Mouse (Mus musculus): Measurements from ENCODE around the gene Akap6. TPM values are rescaled to one million over a fixed set of nuclear protein-coding genes. Genes with fewer than 3 reads are reported as not detected.

The Akap6 gene
- polyA plus RNA-seq, 1 experiment from 2014 or later, result 4.3 TPM

DNA sequence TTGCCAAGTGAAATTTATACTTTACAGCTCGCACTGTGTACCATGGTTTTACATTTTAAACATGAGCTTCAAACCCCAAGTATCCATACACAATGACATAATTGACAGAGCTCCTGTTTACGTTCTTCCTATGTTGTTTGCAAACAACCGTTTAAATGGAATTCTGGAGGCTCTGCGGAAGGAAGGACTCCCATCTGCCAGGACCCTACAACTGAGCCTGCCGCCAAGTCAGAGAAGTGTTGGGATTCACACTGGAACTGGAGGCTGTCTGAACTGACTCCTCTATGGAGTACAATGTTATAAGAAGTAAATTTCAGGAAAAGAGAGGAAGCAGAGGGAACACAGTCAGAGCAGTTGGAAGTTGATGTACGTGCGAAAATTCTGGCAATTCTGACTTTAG lies 72.7 kb downstream of the Akap6 start:
- H3K36me3 ChIP-seq (replicated peaks), result no peaks in the 10 kb centered on the region
- no peak overlapping the region for H3K27ac ChIP-seq (replicated peaks)
- no peak overlapping the region for H3K4me3 ChIP-seq
- WGBS, result 80% methylated on average over 7 of the region's 7 CpGs
- peaks cover 36% of the 10 kb centered on the region for H3K4me1 ChIP-seq
- no peaks in the 10 kb centered on the region for H3K9me3 ChIP-seq
- H3K27me3 ChIP-seq (replicated peaks; ENCODE audit: low read depth, poor library complexity, severe bottlenecking), result no peaks in the 10 kb centered on the region
- DNase-seq (ENCODE audit: low spot score), result no peak

DNA sequence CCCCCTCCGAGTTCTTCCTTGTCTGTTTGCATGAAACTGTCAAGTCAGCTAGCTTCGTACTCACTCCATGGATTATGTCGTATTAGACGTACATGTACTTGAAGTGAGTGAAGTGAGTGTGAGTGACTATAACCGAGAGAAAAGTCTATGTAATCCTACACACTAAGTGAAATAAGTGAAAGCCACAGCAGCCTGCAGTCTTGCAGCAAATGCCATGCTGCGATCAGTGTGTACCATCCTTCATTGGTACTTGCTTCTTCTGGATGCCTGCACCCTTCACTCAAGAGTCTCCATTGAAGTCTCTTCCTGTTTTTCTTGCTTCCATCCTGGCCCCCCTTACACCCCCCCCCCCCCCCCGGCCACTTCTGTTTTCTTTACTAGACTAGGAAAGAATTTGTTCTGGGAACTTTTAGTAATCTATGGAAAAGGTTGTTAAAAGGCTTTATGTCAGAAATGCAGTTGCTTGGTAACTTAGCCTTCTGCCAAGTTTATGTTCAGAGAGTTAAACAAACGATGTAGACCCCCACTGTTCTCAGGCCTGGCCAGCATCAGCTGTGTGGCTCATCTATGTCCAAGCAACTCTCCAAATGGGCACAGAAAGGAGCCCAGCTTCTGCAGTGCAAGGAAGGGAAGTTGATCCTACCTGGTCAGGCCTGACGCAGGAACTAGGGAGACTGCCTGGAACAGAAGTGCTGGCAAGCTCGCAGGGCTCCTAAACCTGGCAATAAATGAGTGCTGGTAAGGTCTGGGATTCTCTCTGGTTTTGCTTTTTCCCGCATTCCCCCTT lies 73.5 kb downstream of the Akap6 start:
- Histone ChIP-seq H3K27ac (replicated peaks) (no peak overlapping the region), H3K4me3 (no peak overlapping the region), H3K9me3 (no peaks in the 10 kb centered on the region), H3K36me3 (replicated peaks) (no peaks in the 10 kb centered on the region), H3K4me1 (peaks cover 36% of the 10 kb centered on the region), H3K27me3 (replicated peaks; ENCODE audit: low read depth, poor library complexity, severe bottlenecking) (no peaks in the 10 kb centered on the region)
- DNase-seq (ENCODE audit: low spot score), result no peak
- 49% methylated on average over 11 of the region's 11 CpGs for WGBS

DNA sequence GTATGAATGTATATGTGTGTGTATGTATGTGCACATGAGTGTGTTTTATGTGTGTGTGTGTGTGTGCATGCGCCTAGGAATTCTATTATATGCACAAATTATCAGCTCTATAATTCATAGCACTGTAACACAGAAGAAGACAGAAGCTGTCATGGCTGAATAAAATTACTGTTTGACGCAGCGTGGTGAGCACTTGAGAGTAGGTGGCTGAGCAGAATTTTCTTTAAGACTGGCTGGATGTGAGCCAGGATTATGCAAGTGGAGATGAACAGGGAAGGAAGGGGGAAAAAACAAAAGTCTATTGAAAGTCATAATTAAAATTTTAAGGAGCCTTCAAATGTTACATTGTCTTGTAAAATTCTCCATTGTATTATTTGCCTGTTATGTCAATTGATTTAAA lies 74.7 kb downstream of the Akap6 start:
- no peak for DNase-seq (ENCODE audit: low spot score)
- Histone ChIP-seq H3K36me3 (replicated peaks) (no peaks in the 10 kb centered on the region), H3K4me1 (peaks cover 36% of the 10 kb centered on the region), H3K9me3 (no peaks in the 10 kb centered on the region), H3K27me3 (replicated peaks; ENCODE audit: low read depth, poor library complexity, severe bottlenecking) (no peaks in the 10 kb centered on the region), H3K27ac (replicated peaks) (no peak overlapping the region), H3K4me3 (no peak overlapping the region)
- 73% methylated on average over 3 of the region's 3 CpGs for WGBS

DNA sequence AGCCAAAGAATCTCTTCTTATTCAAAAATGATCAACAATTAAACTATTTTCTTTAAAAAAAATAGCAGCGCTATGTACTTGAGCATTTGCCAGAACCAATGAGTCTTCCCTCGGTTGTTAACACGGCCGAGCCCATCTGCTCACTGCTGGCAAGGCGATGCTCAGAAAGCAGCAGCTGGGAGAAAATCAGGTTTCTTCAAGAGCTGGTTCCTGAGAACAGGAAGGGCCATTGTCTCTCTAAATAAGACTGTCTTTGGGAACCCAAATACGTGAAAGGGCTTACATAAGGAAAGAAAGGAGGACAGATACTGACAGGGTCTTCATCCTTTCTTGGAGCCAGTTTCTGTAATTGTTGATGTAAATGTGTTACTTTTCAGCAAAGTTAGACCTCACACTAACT lies 75.2 kb downstream of the Akap6 start:
- Histone ChIP-seq H3K27ac (replicated peaks) (no peak overlapping the region; the same call in 1 of the 2 replicates), H3K4me1 (peaks cover 36% of the 10 kb centered on the region)

DNA sequence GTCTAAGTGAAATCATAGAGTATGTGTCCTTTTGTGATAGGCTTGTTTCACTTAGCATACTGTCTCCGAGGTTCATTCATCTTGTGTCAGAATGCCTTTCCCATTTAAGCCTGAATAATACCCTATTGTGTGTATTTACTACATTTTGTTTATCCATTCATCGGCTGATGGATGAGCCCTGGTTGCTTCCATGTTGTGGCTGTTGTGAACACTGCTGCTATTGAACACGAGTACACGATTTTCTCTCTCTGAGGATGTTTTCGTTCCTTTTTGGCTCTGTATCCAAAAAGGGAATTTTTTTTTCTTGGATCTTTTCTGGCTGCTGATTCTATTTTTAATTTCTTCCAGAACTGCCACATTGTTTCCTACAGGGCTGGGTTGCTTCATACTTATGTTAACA lies 81.0 kb downstream of the Akap6 start:
- no peak overlapping the region for H3K4me3 ChIP-seq
- H3K9me3 ChIP-seq, result no peaks in the 10 kb centered on the region
- 68% methylated on average over 5 of the region's 5 CpGs for WGBS
- no peak for DNase-seq (ENCODE audit: low spot score)
- H3K4me1 ChIP-seq, result peaks cover 24% of the 10 kb centered on the region
- H3K36me3 ChIP-seq (replicated peaks), result no peaks in the 10 kb centered on the region
- H3K27me3 ChIP-seq (replicated peaks; ENCODE audit: low read depth, poor library complexity, severe bottlenecking), result no peaks in the 10 kb centered on the region; the same call in 1 of the 2 replicates
- no peak overlapping the region for H3K27ac ChIP-seq (replicated peaks)

More for the DNA sequence above, 75.2 kb downstream of the Akap6 start:
- H3K27me3 ChIP-seq (replicated peaks; ENCODE audit: low read depth, poor library complexity, severe bottlenecking), result no peaks in the 10 kb centered on the region
- WGBS, result 28% methylated on average over 6 of the region's 6 CpGs
- no peaks in the 10 kb centered on the region for H3K36me3 ChIP-seq (replicated peaks)
- H3K4me3 ChIP-seq, result no peak overlapping the region
- H3K9me3 ChIP-seq, result no peaks in the 10 kb centered on the region
- DNase-seq (ENCODE audit: low spot score), result no peak

DNA sequence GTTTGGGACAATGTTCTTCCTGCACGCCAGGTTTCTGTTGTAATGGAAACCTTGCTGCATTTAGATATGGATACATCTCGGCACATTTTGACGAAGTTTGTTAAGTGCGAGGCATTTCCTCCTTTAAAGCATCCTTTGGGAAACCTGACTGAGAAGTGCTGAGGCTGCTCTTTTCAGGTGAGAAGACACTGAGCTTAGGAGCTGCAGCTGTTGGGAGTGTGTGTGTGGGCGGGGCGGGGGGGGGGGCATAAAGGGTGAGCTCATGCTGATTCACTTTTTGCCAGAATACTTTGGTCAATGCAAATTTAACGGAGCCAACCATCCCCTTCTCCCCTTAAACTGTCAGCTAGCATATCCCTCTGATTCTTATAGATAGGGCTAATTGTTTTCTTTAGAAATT lies 81.9 kb downstream of the Akap6 start:
- Histone ChIP-seq H3K27me3 (replicated peaks; ENCODE audit: low read depth, poor library complexity, severe bottlenecking) (no peaks in the 10 kb centered on the region; the same call in 1 of the 2 replicates), H3K9me3 (no peaks in the 10 kb centered on the region), H3K27ac (replicated peaks) (no peak overlapping the region), H3K4me1 (peaks cover 21% of the 10 kb centered on the region), H3K36me3 (replicated peaks) (no peaks in the 10 kb centered on the region), H3K4me3 (no peak overlapping the region)
- 75% methylated on average over 7 of the region's 7 CpGs for WGBS
- DNase-seq (ENCODE audit: low spot score), result no peak

DNA sequence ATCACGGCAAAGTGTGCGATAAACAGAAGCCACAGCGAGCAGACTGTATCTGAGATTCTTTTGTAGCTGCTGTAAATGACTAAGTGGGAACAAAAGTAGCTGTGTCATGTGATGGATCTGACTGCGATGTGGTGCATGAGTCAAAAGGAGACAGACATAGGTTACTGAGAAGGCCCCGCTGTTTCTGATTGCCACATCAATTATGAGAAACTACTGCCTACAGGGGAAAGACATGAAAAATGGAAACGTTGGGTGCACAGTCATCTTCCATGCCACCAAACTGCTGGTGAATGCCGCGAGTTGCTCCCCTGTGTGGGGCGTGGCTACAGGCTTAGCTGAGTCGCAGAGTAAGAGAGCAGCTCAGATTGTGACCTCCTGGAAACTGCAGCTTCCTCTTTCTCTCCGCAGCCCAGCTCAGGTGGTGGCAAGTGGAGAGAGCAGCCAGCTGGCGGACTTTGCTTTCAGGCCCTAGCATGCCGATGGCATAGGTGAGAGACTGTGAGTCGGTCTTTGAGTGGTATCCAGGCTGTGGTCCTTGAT lies 83.8 kb downstream of the Akap6 start:
- Histone ChIP-seq H3K36me3 (replicated peaks) (no peaks in the 10 kb centered on the region), H3K9me3 (no peaks in the 10 kb centered on the region), H3K4me3 (peak overlapping the region; percentile 47), H3K4me1 (peaks cover 23% of the 10 kb centered on the region), H3K27me3 (replicated peaks; ENCODE audit: low read depth, poor library complexity, severe bottlenecking) (no peaks in the 10 kb centered on the region; the same call in 1 of the 2 replicates), H3K27ac (replicated peaks) (peak overlapping the region; percentile 57)
- WGBS, result 16% methylated on average over 14 of the region's 14 CpGs
- DNase-seq (ENCODE audit: low spot score), result peak; percentile 41

DNA sequence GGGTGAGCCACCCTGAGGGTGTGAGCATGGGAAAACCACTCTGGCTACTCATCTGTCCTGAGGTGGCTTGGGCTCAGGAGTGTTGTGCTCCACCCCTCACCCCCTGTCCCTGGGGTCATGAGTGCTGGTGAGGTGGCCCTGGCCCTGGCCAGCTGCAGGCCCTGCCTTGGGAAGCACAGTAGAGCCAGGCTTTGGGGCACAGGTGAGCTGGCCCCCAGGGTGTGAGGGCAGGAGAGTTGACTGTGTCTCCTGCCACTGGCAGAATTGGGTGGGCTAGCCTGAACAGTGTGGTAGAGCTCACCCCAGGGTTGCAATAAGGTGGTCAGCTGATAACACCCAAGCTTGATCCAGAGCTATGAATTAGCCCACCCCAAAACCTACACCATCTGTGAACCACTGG lies 86.0 kb downstream of the Akap6 start:
- Histone ChIP-seq H3K4me1 (peaks cover 26% of the 10 kb centered on the region), H3K9me3 (no peaks in the 10 kb centered on the region), H3K27ac (replicated peaks) (no peak overlapping the region), H3K36me3 (replicated peaks) (no peaks in the 10 kb centered on the region), H3K27me3 (replicated peaks; ENCODE audit: low read depth, poor library complexity, severe bottlenecking) (peaks cover 7% of the 10 kb centered on the region), H3K4me3 (no peak overlapping the region)
- DNase-seq (ENCODE audit: low spot score), result no peak

DNA sequence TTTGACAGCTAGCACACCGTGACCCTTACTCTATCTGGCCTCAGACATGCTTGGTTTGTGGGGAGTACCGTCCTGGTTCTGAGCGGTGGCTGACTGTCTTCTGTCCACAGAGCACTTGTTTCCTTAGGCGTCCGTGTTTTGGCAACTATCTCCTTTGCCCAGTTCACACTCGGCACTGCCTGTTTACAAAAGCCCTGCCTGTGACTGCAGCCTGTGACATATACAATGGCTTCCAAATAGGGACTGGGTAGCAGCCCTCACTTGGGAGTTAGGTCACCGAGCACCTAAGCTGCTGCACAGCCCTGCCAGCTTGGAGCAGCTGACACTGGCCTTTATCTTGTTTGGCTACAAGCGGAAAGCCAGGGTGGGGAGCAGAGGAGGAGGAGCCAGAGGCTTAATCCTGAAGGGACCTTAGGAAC lies 91.2 kb downstream of the Akap6 start:
- no peaks in the 10 kb centered on the region for H3K9me3 ChIP-seq
- H3K4me1 ChIP-seq, result peaks cover 19% of the 10 kb centered on the region
- no peak for DNase-seq (ENCODE audit: low spot score)
- 19% methylated on average over 8 of the region's 8 CpGs for WGBS
- H3K27me3 ChIP-seq (replicated peaks; ENCODE audit: low read depth, poor library complexity, severe bottlenecking), result peaks cover 10% of the 10 kb centered on the region
- no peak overlapping the region for H3K27ac ChIP-seq (replicated peaks)
- no peak overlapping the region for H3K4me3 ChIP-seq
- H3K36me3 ChIP-seq (replicated peaks), result no peaks in the 10 kb centered on the region

DNA sequence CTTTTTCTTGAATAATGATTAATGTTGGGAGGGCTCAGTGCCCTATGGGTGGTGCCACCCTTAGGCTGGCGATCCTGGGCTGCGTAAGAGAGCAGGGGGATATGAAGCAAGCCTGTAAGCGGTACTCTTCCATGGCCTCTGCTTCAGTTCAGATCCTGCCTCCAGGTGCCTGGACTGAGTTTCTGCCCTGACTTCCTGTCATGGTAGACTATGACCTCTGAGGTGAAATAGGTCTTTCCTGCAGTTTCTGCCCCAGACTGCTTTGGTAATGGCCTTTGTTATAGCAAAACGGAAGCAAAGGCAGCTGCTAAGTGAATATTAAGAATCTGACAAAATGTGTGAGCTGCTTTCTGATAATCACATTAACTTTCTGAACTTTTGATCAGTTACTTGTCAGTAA lies 94.9 kb downstream of the Akap6 start:
- H3K9me3 ChIP-seq, result no peaks in the 10 kb centered on the region
- H3K36me3 ChIP-seq (replicated peaks), result no peaks in the 10 kb centered on the region
- no peak overlapping the region for H3K27ac ChIP-seq (replicated peaks)
- H3K4me1 ChIP-seq, result peaks cover 17% of the 10 kb centered on the region
- H3K27me3 ChIP-seq (replicated peaks; ENCODE audit: low read depth, poor library complexity, severe bottlenecking), result peaks cover 9% of the 10 kb centered on the region
- no peak for DNase-seq (ENCODE audit: low spot score)
- H3K4me3 ChIP-seq, result no peak overlapping the region
- WGBS, result 76% methylated on average over 4 of the region's 4 CpGs

DNA sequence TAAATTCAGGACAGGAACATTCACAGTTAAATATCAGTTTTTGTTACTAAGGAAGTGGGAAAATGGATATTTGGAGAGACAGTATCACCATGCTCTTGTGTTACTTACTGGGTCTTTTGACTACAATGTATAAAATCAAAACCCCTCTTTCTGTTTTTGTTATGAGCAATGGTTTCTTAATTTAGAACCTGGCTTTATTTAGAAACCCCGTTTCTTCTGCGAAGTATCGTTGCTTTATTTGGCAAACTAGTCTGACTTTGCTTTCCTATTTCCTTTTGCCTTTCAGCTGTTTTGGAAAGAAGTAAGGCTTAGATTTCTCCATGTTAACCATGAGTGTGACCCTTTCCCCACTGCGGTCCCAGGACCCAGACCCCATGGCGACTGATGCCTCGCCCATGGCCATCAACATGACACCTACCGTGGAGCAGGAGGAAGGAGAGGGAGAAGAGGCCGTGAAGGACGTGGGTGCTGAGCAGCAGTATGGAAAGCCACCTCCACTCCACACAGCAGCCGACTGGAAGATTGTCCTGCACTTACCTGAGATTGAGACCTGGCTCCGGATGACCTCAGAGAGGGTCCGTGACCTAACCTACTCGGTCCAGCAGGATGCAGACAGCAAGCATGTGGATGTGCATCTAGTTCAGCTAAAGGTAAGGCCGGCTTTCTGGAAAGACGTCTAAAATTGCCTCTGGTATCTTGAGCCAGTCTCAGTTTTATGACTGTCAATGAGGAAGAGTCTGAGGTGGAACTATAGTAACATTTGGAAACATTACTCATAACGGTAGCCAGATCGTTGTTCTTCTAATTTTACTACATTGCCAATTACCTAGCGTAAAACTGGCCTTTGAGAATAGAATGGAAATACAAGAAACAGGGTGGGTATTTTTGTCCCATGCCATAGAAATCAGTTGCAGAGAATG lies 96.6 kb downstream of the Akap6 start:
- WGBS, result 89% methylated on average over 18 of the region's 18 CpGs
- Histone ChIP-seq H3K27me3 (replicated peaks; ENCODE audit: low read depth, poor library complexity, severe bottlenecking) (no peaks in the 10 kb centered on the region), H3K9me3 (no peaks in the 10 kb centered on the region), H3K4me3 (no peak overlapping the region), H3K27ac (replicated peaks) (no peak overlapping the region), H3K36me3 (replicated peaks) (no peaks in the 10 kb centered on the region), H3K4me1 (peaks cover 8% of the 10 kb centered on the region)
- DNase-seq (ENCODE audit: low spot score), result no peak

DNA sequence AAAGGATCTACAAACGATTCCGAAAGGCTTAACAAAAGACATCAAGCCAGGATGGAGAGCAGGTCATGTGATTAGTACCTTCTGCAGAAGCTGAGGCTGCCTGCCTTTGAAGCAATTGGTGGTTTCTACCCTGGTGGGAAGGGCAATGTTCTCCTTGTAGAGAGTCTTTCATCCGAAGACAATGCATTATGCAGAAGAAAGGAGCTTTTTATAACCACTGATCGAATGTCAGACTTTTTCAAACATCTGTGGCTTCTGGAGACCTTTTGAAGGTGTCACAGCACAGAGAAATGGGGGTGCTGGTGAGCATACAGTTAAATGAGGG lies 97.2 kb downstream of the Akap6 start:
- Histone ChIP-seq H3K27ac (replicated peaks) (no peak overlapping the region), H3K9me3 (no peaks in the 10 kb centered on the region), H3K36me3 (replicated peaks) (no peaks in the 10 kb centered on the region), H3K27me3 (replicated peaks; ENCODE audit: low read depth, poor library complexity, severe bottlenecking) (no peaks in the 10 kb centered on the region), H3K4me1 (peaks cover 6% of the 10 kb centered on the region), H3K4me3 (no peak overlapping the region)
- DNase-seq (ENCODE audit: low spot score), result no peak
- 65% methylated on average over 4 of the region's 4 CpGs for WGBS
